Mouse (Mus musculus) neural tube, embryonic 14.5 days (tissue): ENCODE measurements around the gene Abhd17c. TPM values are rescaled to one million over a fixed set of nuclear protein-coding genes. Genes with fewer than 3 reads are reported as not detected.

ENCODE experiments used
- ATAC-seq: fragments of 200-750 bp; cut with Nextera tagmentation; 2 replicates; pipeline ENCODE4 v1.8.0; 2017; ENCODE audit warnings: low read depth, mild to moderate bottlenecking, moderate TSS enrichment, moderate library complexity
- H3K27ac ChIP-seq: fragments of 300-500 bp; sonication (generic); 2 replicates; pipeline ENCODE4 v1.5.1; 2014; ENCODE audit warnings: low read depth, mild to moderate bottlenecking, control low read depth, low read length, moderate library complexity, mixed read lengths
- H3K27me3 ChIP-seq: fragments of 300-500 bp; sonication (generic); 2 replicates; pipeline ENCODE4 v1.6.1; 2014; ENCODE audit warnings: low read length; ENCODE audit not compliant: control insufficient read depth, insufficient read depth
- H3K36me3 ChIP-seq: fragments of 300-500 bp; sonication (generic); 2 replicates; pipeline ENCODE4 v1.6.1; 2014; ENCODE audit warnings: low read length, mixed read lengths; ENCODE audit not compliant: control insufficient read depth, insufficient read depth
- H3K4me1 ChIP-seq: fragments of 300-500 bp; sonication (generic); 2 replicates; pipeline ENCODE4 v1.6.1; 2014; ENCODE audit warnings: low read length; ENCODE audit not compliant: control insufficient read depth, insufficient read depth
- H3K4me2 ChIP-seq: fragments of 300-500 bp; sonication (generic); 2 replicates; pipeline ENCODE4 v1.6.1; 2014; ENCODE audit warnings: mild to moderate bottlenecking, low read depth, low read length, control low read depth
- H3K4me3 ChIP-seq: fragments of 300-500 bp; sonication (generic); 2 replicates; pipeline ENCODE4 v1.5.1; 2014; ENCODE audit warnings: low read depth, low read length, control low read depth, mixed read lengths
- H3K9ac ChIP-seq: fragments of 300-500 bp; sonication (generic); replicated peaks from 2 replicates; pipeline ENCODE4 v1.6.1; 2014; ENCODE audit warnings: low read depth, mild to moderate bottlenecking, control low read depth, low read length, mixed read lengths
- H3K9me3 ChIP-seq: fragments of 300-500 bp; sonication (generic); 2 replicates; pipeline ENCODE4 v1.6.1; 2016; ENCODE audit warnings: low read length; ENCODE audit not compliant: control insufficient read depth
- WGBS: fragments of 180-500 bp; shearing (Covaris S2); extraction: QIAGEN DNeasy Blood & Tissue Kit; methylation state at CpG from one replicate; pipeline ENCODE4 v1.1.7; 2014; 5-methylcytosine and 5-hydroxymethylcytosine counted together
- polyA plus RNA-seq: library from polyadenylated mRNA; unstranded; fragments of >200 nt; fragmentation: Nextera tagmentation; extraction: Ambion mirVana; gene quantifications from 2 replicates; pipeline ENCODE4 v1.2.1, GENCODE M21; 2014

Abhd17c gene
- polyA plus RNA-seq, 1 experiment from 2014 or later = 39.7 TPM

- no peak overlapping the region for H3K9ac ChIP-seq
- H3K36me3 ChIP-seq = no peaks in the 10 kb centered on the region
- ATAC-seq = no peak
- H3K27ac ChIP-seq = no peak overlapping the region
- peaks cover 39% of the 10 kb centered on the region for H3K4me1 ChIP-seq
- no peaks in the 10 kb centered on the region for H3K27me3 ChIP-seq
- no peak overlapping the region for H3K4me3 ChIP-seq
- 86% methylated on average over 7 of the region's 7 CpGs for WGBS
- no peaks in the 10 kb centered on the region for H3K9me3 ChIP-seq
- no peak overlapping the region for H3K4me2 ChIP-seq
Measured at GRCm38 (mm10) chr7:84116621-84117542, 34.8 kb downstream of the Abhd17c start.

- Histone ChIP-seq H3K9me3 (no peaks in the 10 kb centered on the region), H3K9ac (no peak overlapping the region), H3K4me1 (peaks cover 43% of the 10 kb centered on the region), H3K4me2 (no peak overlapping the region), H3K4me3 (no peak overlapping the region), H3K27ac (no peak overlapping the region), H3K27me3 (no peaks in the 10 kb centered on the region), H3K36me3 (no peaks in the 10 kb centered on the region)
- no peak for ATAC-seq
- 74% methylated on average over 2 of the region's 2 CpGs for WGBS
Measured at GRCm38 (mm10) chr7:84115385-84115784, 36.3 kb downstream of the Abhd17c start.

DNA sequence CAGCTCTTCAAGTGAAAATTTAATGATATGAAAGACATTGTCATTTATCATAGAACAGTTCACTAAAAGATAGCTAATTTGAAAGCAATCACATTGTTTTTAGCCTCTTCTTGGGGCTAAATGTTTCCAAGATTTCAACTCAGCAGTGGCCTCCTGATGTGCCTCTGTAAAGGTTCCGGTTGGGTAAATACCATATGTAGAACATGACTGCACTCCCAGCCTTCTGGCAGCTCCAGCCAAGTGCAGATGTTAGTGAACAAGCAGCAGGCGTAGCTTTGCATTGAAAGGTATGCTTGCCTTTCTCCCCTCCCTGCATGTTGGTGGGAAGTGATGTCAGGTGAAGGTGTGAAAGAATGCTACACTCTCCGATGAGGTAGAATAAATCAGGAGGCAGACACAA, 36.9 kb downstream of the Abhd17c start:
- H3K4me1 ChIP-seq = peaks cover 41% of the 10 kb centered on the region

DNA sequence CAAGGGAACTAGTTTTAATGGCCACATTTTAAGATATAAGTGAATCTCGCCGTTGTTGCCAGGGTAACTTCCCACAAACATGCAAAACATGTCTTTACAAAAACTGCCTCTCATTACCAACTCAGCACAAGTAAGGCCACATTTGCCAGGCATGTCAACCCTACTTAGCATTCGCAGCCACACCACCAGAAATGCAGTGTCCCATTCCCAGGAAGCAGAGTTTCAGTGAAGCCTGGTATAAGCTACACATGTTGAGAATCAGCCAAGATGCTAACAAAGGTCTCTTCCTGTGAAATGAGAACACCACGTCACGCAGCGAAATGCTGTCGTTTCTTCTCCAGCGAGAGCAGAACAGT, 38.7 kb downstream of the Abhd17c start:
- Histone ChIP-seq H3K27ac (peak overlapping the region; percentile 45; the same call in 1 of the 2 replicates), H3K9ac (no peak overlapping the region), H3K4me1 (peaks cover 31% of the 10 kb centered on the region), H3K4me3 (no peak overlapping the region), H3K27me3 (no peaks in the 10 kb centered on the region), H3K36me3 (peaks cover 8% of the 10 kb centered on the region; the same call in 1 of the 2 replicates), H3K4me2 (no peak overlapping the region), H3K9me3 (no peaks in the 10 kb centered on the region)
- 46% methylated on average over 8 of the region's 8 CpGs for WGBS
- ATAC-seq = peak; percentile 52; the same call in 1 of the 2 replicates

More for the DNA sequence above, 36.9 kb downstream of the Abhd17c start:
- H3K9ac ChIP-seq = no peak overlapping the region
- no peaks in the 10 kb centered on the region for H3K27me3 ChIP-seq
- no peak overlapping the region for H3K27ac ChIP-seq
- no peak overlapping the region for H3K4me2 ChIP-seq
- WGBS = 68% methylated on average over 3 of the region's 3 CpGs
- no peak for ATAC-seq
- H3K9me3 ChIP-seq = no peaks in the 10 kb centered on the region
- H3K4me3 ChIP-seq = no peak overlapping the region
- peaks cover 5% of the 10 kb centered on the region; the same call in 1 of the 2 replicates for H3K36me3 ChIP-seq

DNA sequence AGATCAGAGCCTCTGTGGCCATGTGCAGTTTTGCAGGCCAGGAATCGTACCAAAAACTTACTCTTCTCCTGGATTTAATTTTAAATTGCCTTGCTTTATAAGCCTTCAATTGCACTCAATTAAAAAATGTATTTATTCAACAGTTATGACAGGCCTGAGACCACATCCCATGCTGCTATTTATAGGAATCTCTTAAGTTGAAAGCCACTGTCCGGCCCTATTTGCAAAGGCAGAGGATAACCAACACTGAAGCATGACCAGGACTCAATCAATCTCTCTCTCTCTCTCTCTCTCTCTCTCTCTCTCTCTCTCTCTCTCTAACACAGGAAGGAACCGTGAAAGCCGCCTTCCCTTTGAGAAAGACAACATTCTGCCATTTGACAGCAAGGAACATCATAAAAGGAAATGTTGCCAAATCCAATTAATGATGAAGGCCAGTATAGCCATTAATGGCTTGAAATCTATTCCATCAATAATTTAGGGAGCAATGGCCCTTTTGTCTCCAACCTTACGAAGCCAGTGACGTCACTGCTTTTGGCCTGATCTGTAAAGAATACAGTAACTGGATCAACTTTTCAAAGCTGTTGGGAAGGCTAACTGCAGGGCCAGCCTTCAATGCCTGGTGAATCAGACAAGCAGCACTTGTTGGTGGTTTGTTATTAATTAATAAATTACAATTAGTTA, 39.2 kb downstream of the Abhd17c start:
- no peak overlapping the region for H3K4me2 ChIP-seq
- ATAC-seq = peak; percentile 35; the same call in 1 of the 2 replicates
- no peaks in the 10 kb centered on the region for H3K27me3 ChIP-seq
- H3K4me1 ChIP-seq = peaks cover 31% of the 10 kb centered on the region
- H3K27ac ChIP-seq = peak overlapping the region; percentile 45; the same call in 1 of the 2 replicates
- no peaks in the 10 kb centered on the region for H3K9me3 ChIP-seq
- no peak overlapping the region for H3K4me3 ChIP-seq
- peaks cover 8% of the 10 kb centered on the region; the same call in 1 of the 2 replicates for H3K36me3 ChIP-seq
- 35% methylated on average over 6 of the region's 6 CpGs for WGBS
- H3K9ac ChIP-seq = no peak overlapping the region

GRCm38 (mm10) chr7:84111716-84112350, 39.9 kb downstream of the Abhd17c start:
- H3K4me1 ChIP-seq = peaks cover 31% of the 10 kb centered on the region
- WGBS = 46% methylated on average over 10 of the region's 10 CpGs
- H3K9me3 ChIP-seq = no peaks in the 10 kb centered on the region
- H3K27ac ChIP-seq = no peak overlapping the region; the same call in 1 of the 2 replicates
- 0 out of 2 replicates have a peak, but pooled peaks have one; percentile 13 for ATAC-seq
- no peak overlapping the region for H3K4me3 ChIP-seq
- no peaks in the 10 kb centered on the region for H3K27me3 ChIP-seq
- peaks cover 8% of the 10 kb centered on the region; the same call in 1 of the 2 replicates for H3K36me3 ChIP-seq
- no peak overlapping the region for H3K9ac ChIP-seq
- H3K4me2 ChIP-seq = no peak overlapping the region

DNA sequence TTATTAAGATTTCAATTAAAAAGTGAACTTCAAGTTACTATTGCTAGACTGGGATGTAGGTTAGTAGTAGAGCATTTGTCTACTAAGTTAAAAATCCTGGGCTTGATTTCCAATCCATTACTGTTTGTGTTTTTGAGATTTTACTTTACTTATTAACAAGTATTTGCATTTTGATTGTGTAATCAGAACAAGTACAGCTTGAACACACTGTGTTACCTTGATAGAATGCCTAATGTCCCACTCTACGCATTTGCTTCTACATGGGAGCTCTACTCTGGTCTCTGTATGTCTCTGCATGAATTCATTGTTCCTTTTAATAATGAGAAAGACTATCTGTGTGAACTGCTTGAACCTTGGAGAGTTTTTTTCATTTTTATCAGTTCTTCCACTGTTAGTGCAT, 44.8 kb downstream of the Abhd17c start:
- H3K36me3 ChIP-seq = peaks cover 8% of the 10 kb centered on the region; the same call in 1 of the 2 replicates
- no peak overlapping the region for H3K9ac ChIP-seq
- no peaks in the 10 kb centered on the region for H3K9me3 ChIP-seq
- H3K4me1 ChIP-seq = peaks cover 5% of the 10 kb centered on the region; the same call in 1 of the 2 replicates
- H3K4me2 ChIP-seq = no peak overlapping the region
- H3K27me3 ChIP-seq = no peaks in the 10 kb centered on the region
- no peak for ATAC-seq
- no peak overlapping the region for H3K27ac ChIP-seq
- H3K4me3 ChIP-seq = no peak overlapping the region
- 96% methylated on average over 1 of the region's 1 CpGs for WGBS

DNA sequence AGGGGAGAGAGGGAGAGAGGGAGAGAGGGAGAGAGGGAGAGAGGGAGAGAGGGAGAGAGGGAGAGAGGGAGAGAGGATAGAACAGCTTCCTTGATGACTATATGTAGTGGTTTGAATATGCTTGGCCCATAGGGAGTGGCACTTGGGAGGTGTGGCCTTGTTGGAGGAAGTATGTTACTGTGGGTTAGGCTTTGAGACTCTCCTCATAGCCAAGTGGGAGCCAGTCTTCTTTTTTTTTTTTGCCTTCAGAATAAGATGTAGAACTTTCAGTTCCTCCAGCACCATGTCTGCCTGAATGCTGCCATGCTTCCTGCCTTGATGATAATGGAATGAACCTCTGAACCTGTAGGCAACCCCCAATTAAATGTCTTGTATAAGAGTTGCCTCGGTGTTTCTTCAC, 49.1 kb downstream of the Abhd17c start:
- no peak for ATAC-seq

More for the DNA sequence above, 49.1 kb downstream of the Abhd17c start:
- WGBS = 89% methylated on average over 1 of the region's 1 CpGs
- H3K4me1 ChIP-seq = no peaks in the 10 kb centered on the region
- H3K27ac ChIP-seq = no peak overlapping the region
- no peaks in the 10 kb centered on the region for H3K36me3 ChIP-seq
- H3K9ac ChIP-seq = no peak overlapping the region
- no peak overlapping the region for H3K4me2 ChIP-seq
- H3K4me3 ChIP-seq = no peak overlapping the region
- no peaks in the 10 kb centered on the region for H3K9me3 ChIP-seq
- H3K27me3 ChIP-seq = no peaks in the 10 kb centered on the region
